Mouse (Mus musculus) G1E (cell line): ENCODE results near the gene Hist1h2bf.
"Not testable (repeated sequence)": the region's sequence is repeated elsewhere in the genome, so short reads cannot be mapped to it uniquely, and the experiment has no call there.

Experiments used
- CTCF ChIP-seq: IDR thresholded peaks from 2 replicates; pipeline ENCODE4 v1.5.1; 2012; ENCODE audit warnings: low read depth, low read length, inconsistent platforms, mixed read lengths
- GATA1 ChIP-seq: IDR thresholded peaks from 2 replicates; pipeline ENCODE4 v1.6.1; 2012; ENCODE audit warnings: borderline replicate concordance, low read length, inconsistent platforms, mixed read lengths
- GATA2 ChIP-seq: IDR thresholded peaks from 2 replicates; pipeline ENCODE4 v1.6.1; 2012; ENCODE audit warnings: low read depth, low read length, inconsistent platforms, borderline replicate concordance
- POLR2AphosphoS5 ChIP-seq: IDR thresholded peaks from 2 replicates; pipeline ENCODE4 v1.6.1; 2012; ENCODE audit warnings: low read depth, low read length, inconsistent platforms; ENCODE audit not compliant: insufficient replicate concordance
- TAL1 ChIP-seq: conservative IDR thresholded peaks from 2 replicates; pipeline ENCODE4 v1.6.1; 2012; ENCODE audit warnings: low read depth, low read length, inconsistent platforms, mixed read lengths

DNA sequence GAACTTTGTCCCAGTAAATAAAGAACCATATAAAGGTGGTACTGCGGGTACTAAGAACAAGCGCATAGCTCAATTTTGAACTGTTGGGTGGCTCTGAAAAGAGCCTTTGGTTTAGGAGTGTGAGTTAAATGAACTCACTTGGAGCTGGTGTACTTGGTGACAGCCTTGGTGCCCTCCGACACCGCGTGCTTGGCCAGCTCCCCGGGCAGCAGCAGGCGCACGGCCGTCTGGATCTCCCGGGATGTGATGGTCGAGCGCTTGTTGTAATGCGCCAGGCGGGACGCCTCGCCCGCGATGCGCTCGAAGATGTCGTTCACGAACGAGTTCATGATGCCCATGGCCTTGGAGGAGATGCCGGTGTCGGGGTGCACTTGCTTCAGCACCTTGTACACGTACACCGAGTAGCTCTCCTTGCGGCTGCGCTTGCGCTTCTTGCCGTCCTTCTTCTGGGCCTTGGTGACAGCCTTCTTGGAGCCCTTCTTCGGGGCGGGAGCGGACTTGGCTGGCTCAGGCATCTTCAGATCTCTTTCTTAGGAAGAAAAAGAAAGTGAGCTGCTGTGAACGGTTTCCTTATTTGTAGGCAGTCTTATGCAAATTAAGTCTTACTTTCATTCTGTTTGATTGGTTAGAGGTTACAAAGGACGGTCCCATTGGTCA lies 11.6 kb upstream of the Hist1h2bf start:
- TF ChIP-seq TAL1, CTCF, GATA2, GATA1: not testable (repeated sequence)
- peak; percentile 99 for TF ChIP-seq POLR2AphosphoS5
